Mouse (Mus musculus) hematopoietic stem cell, adult 5-6 weeks (primary cell): ENCODE data around the gene Arrdc5. TPM values are rescaled to one million over a fixed set of nuclear protein-coding genes. Genes with fewer than 3 reads are reported as not detected.
A peak's percentile ranks its signal among the peaks of the same experiment; 100 is the strongest.

Experiments used
- ATAC-seq, 2 experiments: fragments of 125-278 bp in 1 of 2; replicated peaks in 1 of 2; 2 replicates each; pipeline ENCODE4 v1.8.0; 2016 to 2017; ENCODE audit warnings: inconsistent platforms in 2 of 2, mild to moderate bottlenecking in 2 of 2, moderate number of reproducible peaks in 2 of 2, low read depth in 1 of 2, moderate TSS enrichment in 1 of 2; ENCODE audit not compliant: low FRiP score in 2 of 2, poor library complexity in 2 of 2, severe bottlenecking in 2 of 2, insufficient read depth in 1 of 2, low TSS enrichment in 1 of 2
- total RNA-seq: library from RNA; stranded (forward); fragments of 172-1452, 232-1000 nt; gene quantifications from 2 replicates; pipeline ENCODE4 v1.2.3, GENCODE M21; 2017

Arrdc5 gene
- total RNA-seq, result not detected in 2 replicates

GRCm38 (mm10) chr17:56300186-56300585 lies at the start of gene Arrdc5:
TSS of gene Arrdc5 (minus strand) at chr17:56300286.
- ATAC-seq, result no peak

DNA sequence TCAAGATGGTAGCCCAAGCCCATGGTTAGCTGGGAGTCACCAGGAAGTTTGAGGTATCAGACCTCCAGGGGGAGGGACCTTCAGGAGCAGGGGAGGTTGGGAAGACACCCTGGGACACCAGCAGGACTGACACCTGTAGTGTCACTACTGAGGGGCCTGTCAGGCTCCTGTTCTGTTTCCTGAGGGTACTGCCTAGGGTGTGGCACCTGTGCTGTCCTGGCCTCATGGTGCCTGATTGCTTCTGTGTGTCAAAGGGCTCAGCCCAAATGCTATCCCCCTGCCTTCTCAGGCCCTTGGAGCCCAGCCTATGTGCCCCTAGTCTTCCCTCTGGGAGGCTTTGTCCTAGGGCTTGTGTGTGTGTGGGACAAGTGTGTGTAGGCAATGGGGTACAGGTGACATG lies 48.5 kb upstream of the Arrdc5 start:
- ATAC-seq, result no peak

- no peak for ATAC-seq
Observed at GRCm38 (mm10) chr17:56348128-56348527, 48.0 kb upstream of the Arrdc5 start.

- no peak for ATAC-seq
Observed at GRCm38 (mm10) chr17:56345364-56345763, 45.3 kb upstream of the Arrdc5 start.

GRCm38 (mm10) chr17:56343466-56343865 lies 43.4 kb upstream of the Arrdc5 start:
- peak in 1 of 2 experiments; percentile 22; a peak in 1 of 4 replicates for ATAC-seq

DNA sequence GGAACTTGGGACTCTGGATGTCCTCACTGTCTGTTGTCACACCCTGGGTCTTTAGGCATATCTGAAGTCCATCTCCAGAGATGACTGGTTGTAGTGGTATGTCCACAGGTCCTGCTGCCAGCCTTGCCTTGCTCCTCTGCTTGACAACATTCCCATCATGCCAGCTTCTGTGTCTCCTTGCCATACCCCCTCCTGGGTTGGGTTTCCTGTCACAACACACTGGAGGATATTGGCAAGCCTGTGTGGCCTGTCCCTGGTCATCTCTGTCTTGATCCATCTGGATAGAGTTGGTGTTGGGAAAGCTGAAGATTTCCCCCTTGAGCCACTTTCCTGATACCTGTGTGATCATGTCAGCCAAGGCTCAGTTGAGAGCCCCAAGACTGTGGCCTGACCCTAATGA lies 40.6 kb upstream of the Arrdc5 start:
- no peak for ATAC-seq

DNA sequence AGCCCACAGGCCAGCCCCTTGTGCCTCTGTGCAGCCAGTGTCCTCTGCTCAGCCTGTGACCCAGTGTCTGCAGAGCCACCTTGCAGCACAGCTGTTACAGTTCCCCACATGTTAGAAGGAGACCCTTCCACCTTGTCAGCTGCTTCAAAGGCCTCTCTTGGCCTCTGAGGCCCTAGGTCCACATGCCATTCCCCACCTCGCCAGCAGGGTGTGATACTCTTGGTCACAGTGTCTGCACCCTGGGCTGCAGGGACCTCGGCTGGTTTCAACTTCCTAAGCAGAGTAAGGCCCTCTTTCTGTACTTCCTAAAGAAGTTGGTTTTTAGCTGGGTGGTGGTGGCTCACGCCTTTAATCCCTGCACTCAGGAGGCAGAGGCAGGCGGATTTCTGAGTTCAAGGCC lies 38.8 kb upstream of the Arrdc5 start:
- ATAC-seq, result peak; percentile 66 to 68

- peak; percentile 29 to 44; a peak in 2 of 4 replicates for ATAC-seq
Observed at GRCm38 (mm10) chr17:56337791-56338190, 37.7 kb upstream of the Arrdc5 start.

GRCm38 (mm10) chr17:56337190-56337589 lies 37.1 kb upstream of the Arrdc5 start:
- peak; percentile 63 to 68 for ATAC-seq

DNA sequence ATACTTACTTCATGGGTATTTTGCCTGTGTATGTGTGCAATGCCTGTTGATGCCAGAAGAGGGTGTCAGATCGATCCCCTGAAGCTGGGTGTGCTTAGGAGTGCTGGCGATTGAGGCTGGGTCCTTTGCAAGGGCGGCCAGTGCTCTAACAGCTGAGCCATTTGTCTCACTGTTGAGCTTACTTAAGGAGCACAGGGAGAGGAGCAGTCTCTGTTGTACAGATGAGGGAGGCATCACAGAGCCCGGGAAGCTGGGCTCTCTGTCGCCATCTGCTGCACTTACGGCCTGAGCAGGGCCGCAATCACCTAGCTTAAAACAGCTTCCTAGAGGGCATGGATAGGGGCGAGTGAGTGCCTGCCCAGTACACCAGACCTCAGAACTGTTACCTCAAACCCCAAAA lies 32.9 kb upstream of the Arrdc5 start:
- ATAC-seq, result no peak

GRCm38 (mm10) chr17:56331256-56331655 lies 31.2 kb upstream of the Arrdc5 start:
- no peak for ATAC-seq

GRCm38 (mm10) chr17:56330345-56330744 lies 30.3 kb upstream of the Arrdc5 start:
- ATAC-seq, result no peak

GRCm38 (mm10) chr17:56329267-56329666 lies 29.2 kb upstream of the Arrdc5 start:
- no peak for ATAC-seq

DNA sequence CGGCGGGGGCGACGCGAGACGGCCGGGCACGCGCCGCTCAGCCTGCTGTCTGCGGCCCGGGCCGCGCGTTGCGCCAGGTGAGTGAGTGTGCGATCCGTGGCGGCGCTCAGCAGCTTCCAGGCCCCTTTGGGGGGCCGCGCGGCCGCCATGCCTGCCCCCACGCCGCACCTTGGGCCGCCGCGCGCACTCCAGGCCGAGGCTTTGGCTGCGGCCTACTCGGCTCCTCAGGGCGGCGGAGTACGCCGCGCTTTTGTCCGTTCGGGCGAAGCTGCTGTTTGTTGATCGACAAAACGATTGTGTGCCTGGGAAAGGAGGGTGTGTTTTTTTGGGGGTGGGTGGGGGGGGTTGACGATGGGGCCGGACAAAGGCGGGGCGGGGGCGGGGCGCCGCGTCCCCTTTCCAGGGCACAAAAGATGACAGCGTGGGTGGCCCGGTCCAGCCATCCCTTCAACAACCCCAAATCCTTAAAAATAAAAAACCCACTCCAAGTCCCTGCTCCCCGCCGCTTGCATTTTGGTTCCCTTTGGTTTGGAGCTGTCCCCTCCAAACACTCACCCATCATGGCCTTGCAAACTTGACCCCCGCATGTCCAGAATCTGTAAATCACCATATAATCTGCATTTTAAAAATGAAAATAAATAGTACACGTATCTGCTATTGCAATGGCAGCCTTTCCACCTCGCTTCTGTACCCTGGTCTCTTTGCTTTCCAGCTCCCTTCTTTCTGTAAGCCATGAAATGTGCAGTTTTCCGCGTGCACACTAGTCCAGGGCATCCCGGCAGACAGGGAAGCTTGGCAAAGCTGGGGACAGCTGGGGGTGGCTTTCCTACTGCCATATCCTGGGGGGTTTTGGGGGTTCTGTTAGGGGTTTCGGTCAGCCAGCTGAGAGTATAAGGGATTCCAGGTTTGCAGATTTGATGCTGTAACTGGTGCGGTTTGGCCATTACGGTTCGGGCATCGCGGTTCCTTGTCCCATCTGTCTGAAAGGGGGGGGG lies 26.4 kb upstream of the Arrdc5 start:
- no peak for ATAC-seq

GRCm38 (mm10) chr17:56325450-56326152 lies 25.5 kb upstream of the Arrdc5 start, which contains the start of gene Kdm4b:
TSS of gene Kdm4b (plus strand) at chr17:56326062.
- ATAC-seq, result peak; percentile 98 to 99

- no peak for ATAC-seq
Observed at GRCm38 (mm10) chr17:56324419-56324818, 24.3 kb upstream of the Arrdc5 start.

- ATAC-seq, result no peak
Observed at GRCm38 (mm10) chr17:56309191-56309945, 9.3 kb upstream of the Arrdc5 start.
